Mouse (Mus musculus) forebrain, embryonic 13.5 days (tissue): ENCODE data around the gene Evc2. TPM values are rescaled to one million over a fixed set of nuclear protein-coding genes. Genes with fewer than 3 reads are reported as not detected.

Experiments used
- polyA plus RNA-seq: library from polyadenylated mRNA; unstranded; fragments of >200 nt; fragmentation: Nextera tagmentation; extraction: Ambion mirVana; gene quantifications from 2 replicates; pipeline ENCODE4 v1.2.1, GENCODE M21; 2015

The Evc2 gene
- polyA plus RNA-seq, 1 experiment from 2014 or later: 7.5 TPM

Other genes with a start within 250 kb of the Evc2 start
- 474 and 511 TPM in 2 replicates for gene Crmp1, start 96.6 kb upstream of the Evc2 start, polyA plus RNA-seq
- 10.4 and 13.1 TPM in 2 replicates for gene Evc, start 1.6 kb upstream of the Evc2 start, polyA plus RNA-seq